Mouse (Mus musculus): ENCODE results near the gene Slc25a12. TPM values are rescaled to one million over a fixed set of nuclear protein-coding genes. Genes with fewer than 3 reads are reported as not detected.

The Slc25a12 gene
- total RNA-seq, 4 experiments from 2014 or later: 395 to 460 (median 419) TPM

DNA sequence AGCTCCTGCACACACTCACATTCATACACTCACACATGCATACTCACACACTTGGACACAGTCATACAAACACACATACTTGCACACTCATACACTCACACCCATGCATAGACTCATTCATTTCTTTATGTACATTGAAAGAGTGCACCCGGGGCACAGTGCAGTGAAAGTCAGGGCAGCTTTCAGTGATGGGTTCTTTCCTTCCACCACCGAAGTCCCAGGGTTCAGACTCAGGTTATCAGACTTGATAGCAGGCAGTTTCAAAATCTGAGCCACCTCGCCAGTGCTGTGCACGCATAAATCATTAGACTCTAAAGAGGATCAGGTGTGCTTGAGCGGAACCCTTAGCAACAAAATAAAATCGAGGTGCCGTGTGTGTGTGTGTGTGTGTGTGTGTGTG is 17.4 kb downstream of the Slc25a12 start:
- DNase-seq (ENCODE audit: low spot score in 2 of 2): no peak

DNA sequence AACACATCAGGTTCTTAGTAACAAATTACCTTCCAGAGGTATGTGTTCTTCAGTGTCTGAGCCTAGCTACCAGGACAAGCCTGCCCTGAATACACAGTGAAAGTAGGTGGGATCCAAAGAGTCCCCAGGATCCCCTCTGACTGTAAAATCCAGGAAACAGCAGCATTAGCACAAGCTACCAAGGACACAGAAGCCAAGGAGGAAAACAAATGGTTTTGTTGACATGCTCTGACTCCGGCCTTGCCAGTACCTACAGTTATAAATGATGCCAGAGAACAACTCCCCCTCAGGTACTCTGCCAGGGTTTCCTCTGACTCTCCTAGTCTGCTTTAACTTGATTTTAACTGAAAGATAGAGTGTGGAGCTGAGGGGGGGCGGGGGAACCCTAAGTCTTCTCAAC is 18.0 kb downstream of the Slc25a12 start:
- no peak for DNase-seq (ENCODE audit: low spot score in 2 of 2)

DNA sequence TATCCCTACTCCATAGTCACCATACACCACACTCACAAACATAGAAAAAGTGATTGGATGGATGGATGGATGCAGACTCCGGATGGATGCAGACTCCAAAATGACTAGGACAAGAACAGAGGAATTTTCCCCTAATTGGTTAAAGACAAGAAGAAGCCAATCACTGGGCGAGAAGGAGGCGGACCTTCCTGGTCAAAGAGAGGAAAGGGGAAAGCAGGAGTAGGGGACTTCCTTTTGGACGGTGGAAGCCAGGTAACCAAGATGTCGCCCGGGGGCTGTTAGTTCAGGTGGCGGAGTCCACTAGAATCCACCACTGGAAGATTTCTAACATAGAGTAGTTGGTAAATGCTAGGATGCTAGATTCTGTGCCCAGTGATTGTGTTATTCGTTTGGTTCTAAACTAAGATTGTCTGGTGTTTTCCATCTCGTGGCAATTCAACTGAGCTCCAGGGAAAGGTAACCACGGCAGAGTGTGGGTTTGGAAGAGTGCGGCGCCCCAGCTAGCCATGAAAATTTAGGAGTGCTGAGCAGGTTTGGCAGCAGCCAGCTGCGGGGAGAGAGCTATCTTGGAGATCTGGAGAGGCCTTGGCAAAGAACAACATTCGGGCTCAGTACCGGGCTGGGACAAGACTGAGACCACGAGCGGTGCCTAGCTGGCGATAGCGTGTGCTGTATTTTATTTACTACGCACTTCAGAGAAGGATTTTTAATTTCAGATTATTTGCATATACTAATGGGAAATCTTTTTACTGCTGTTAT is 19.6 kb downstream of the Slc25a12 start:
- no peak for DNase-seq (ENCODE audit: low spot score in 2 of 2)

DNA sequence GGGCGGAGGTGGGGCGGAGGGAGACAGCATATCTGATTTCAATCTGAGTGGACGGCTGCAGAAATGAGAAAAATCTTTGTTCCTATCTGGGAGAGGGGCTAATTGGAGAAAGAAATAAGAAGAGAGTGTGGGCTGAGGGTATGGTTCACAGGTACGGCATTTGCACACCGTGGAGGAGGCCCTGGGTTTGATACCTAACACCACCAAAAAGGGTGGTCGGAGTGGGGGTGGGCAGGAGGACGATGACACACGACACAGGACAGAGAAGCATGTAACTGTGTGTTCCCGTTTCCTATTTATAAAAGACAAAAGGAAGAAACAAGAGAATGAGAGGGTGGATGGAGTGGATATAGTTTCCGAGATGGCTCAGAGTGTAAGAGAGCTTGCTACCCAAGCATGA is 20.4 kb downstream of the Slc25a12 start:
- DNase-seq (ENCODE audit: low spot score in 2 of 2): no peak

DNA sequence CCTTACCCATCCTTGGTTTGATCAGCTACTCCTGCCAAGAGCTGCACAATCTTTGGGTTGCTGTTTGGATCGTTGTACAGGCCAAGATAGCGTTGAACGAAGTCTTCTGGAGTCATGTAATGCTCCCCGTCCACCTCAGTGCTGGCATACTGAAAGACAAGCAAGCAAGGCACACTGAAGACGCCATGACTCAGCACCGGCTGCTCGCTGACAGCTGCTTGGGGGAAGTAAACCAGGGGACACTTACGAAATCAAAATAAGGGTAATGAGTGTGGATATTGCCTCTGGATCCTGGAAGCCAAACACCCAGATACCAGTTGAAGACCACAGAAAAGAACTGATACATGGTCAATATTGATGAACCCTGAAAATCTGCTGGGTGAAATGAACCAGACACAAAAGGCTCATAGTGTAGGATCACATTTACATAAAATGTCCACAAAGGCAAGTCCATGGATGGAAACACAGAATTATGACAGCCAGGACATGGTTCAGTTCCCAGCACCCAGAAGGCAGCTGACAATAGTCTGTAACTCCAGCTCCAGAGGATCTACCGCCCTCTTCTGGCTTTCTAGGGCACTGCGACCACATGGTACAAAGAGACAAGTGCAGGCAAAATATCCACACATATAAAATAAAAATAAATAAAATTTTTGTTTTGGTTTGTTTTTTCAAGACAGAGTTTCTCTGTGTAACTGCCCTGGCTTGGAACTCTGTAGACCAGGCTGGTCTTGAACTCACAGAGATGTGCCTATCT is 23.5 kb downstream of the Slc25a12 start:
- no peak for DNase-seq (ENCODE audit: low spot score in 2 of 2)

DNA sequence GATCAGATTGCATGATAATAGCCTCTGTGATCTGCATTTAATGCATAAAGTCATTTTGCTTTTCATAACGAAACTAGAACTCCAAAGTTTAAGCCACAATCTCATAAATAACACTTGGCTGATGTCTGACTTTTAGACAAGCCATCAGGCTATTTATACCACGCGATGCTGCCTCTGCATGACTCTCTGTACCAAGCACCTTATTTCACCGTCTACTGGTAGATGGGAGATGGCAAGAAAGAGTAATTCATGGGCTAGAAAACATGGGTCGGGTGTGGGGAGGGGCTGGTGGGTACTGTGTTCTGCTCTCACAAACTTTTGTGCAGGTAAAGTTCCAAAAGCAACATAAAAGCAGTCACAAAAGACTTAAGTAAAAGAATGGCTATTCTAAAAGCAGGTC is 27.4 kb downstream of the Slc25a12 start:
- no peak for DNase-seq (ENCODE audit: low spot score in 2 of 2)

DNA sequence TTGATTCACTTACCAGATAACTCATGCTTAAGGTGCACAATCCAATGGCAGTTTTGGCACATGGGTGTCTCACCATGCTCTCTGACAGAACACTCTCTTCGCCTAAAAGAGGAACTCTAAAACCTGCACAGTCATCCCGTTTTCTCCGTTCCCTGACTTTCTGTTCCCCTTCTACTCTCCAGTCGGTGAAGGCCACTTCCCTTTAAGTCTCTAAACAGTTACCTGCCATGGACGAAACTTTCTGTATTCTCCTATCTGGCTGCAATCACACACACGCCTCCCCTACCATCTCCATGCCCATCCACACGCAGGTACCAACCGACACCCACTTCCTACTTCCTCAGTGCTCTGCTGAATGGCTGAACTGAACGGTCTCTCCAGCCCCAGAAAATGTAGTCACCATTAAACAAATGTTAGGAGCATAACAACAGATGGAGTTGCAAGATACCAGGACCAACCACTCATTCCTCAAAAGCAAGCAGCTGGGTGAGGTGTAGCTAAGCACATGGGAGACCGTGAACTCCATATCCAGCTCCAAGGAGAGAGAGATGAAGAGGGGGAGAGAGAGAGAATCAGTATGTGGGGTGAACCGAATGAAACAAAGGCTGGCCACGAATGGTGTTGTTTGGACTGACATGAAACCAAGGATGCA is 29.3 kb downstream of the Slc25a12 start:
- no peak for DNase-seq (ENCODE audit: low spot score in 2 of 2)

DNA sequence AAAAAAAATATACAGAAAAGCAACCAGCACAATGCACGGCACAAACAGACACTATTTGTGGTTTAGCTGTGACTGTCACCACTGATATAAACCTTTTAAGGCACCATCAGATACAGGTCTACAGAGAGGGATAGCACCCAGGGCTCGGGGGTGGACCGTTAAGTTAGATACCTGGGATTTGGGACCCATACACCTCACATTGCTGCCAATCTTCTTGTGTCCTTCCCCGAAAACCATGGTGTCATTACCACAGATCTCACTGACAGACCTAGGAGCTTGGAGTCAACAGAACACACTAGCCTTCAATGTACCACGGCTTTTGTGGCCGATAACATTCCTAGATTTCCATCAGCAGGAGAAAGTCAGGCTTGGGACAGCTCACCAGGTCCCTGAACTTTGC is 30.9 kb downstream of the Slc25a12 start:
- no peak for DNase-seq (ENCODE audit: low spot score in 2 of 2)

DNA sequence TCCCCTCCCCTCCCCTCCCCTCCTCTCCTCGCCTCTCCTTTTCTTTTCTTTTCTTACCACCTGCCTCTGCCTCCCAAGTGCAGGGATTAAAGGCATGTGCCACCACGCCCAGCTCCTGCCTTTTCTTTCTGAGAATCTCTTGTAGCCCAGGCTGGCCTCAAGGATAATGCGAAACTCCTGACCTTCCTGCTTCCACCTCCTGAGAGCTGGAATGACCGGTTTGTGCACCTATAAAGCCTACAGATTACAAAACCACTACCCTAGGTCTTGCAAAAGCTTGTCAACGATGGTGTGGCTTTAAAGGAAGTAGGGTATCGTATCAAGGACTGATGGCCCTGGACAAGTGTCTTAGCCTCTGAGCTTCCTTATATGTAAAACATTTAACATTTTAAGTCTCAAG is 31.3 kb downstream of the Slc25a12 start:
- DNase-seq (ENCODE audit: low spot score in 2 of 2): no peak

DNA sequence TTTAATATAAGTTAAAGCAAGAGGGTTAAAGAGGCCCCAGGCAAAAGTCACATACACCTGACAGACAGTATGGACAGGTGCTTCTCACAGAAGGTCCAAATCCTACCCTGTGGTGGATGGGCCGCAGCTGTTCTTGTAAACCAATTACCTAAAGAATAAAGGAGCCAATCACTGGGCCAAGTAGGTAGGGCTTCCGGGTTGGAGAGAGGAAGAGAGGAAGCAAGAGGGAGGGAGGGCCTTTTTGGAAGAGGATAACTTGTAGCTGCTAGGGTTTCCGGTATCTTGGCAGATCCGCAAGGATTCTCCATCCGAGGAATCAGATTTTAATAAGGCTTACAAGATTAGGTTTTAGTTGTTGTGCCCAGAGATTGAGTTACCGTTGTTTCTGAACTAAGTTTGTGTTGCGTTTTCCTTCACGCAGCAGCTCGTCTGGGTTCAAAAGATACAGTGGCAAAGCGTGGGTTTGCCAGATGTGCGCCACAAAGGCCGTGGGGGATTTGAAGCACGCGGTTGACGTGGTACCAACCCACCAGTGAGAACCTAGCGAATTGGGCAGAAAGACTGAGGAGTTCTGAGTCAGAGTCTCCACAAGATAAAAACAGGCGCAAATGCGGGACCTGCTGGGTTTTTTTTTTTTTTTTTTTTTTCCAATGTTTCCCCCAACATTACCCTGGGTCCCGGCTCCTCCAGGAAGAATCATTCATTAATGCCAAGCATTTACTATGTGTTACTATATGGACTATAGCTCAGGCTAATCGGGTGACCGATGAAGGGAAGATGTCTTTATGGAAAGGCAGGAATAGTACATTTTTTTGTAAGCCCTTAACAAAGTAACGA is 33.3 kb downstream of the Slc25a12 start:
- no peak for DNase-seq (ENCODE audit: low spot score in 2 of 2)

DNA sequence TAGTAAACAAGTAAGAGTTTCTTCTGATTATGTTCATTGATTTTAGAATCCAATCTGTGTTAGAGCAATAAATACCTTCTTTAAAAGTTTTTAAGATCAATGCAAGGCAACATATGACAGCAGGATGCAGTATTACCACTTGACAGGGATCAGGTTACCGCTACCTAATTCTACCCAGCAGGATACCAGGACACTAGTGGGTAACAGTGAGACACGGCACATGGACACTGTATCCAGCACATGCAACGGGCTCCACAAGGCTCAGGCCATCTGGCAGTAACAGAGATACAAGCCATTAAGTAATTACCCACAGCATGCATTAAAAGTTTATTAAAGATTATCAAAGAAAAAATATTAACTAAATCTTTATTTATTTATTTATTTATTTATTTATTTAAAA is 37.8 kb downstream of the Slc25a12 start:
- DNase-seq (ENCODE audit: low spot score in 2 of 2): no peak

DNA sequence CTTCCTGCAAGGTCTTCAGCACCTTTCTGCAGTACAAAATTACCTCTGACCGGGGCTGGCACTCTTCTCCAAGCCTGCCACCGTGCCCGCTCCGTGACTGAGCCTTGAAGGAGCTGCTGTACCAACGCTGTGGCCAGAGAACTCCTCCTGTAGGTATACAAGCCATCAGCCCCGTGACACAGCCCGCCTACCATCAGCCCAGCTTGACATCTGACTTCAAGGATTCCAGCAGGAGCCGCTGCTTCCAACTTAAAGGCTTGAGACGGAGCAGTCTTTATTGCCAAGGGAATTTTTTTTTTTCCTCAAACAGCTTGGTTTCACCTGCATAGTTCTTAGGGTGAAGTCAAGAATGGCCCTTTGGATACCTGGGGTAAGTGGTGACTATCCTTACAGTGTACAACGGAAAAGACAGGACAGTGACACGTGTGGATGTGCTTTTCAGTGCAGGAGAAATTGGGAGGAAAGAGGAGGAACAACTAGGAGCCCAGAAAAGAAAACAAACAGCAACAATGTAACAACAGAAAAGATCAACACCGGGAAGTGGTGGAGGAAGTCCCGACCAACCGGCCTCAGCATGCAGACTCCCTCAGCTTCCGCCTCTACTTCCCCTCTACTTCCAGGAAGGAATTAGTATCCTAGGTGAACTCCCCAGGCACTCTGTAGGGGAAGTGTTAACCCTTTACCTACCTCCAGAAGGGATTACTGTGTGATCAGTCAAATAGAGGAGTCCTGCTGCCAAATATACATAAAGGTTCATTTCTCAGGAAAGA is 39.0 kb downstream of the Slc25a12 start:
- no peak for DNase-seq (ENCODE audit: low spot score in 2 of 2)

DNA sequence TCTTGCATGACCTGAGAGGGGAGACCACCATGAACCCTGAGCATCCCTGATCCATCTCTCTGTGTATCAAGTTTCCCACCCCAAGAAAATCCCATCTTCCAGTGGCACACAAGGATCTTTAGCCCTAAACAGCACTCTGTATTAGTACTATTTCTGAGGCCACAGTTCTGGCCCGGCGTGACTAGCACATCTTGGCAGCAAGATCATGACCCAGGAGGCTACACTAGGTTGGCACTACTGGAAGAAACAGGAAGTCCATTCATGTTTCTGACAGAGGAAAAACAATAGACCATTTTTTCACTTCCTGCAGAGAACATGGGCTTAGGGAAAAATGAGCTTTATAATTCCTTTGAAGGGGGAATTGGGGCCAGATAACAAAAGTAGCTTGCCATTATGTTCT is 39.8 kb downstream of the Slc25a12 start:
- no peak for DNase-seq (ENCODE audit: low spot score in 2 of 2)

DNA sequence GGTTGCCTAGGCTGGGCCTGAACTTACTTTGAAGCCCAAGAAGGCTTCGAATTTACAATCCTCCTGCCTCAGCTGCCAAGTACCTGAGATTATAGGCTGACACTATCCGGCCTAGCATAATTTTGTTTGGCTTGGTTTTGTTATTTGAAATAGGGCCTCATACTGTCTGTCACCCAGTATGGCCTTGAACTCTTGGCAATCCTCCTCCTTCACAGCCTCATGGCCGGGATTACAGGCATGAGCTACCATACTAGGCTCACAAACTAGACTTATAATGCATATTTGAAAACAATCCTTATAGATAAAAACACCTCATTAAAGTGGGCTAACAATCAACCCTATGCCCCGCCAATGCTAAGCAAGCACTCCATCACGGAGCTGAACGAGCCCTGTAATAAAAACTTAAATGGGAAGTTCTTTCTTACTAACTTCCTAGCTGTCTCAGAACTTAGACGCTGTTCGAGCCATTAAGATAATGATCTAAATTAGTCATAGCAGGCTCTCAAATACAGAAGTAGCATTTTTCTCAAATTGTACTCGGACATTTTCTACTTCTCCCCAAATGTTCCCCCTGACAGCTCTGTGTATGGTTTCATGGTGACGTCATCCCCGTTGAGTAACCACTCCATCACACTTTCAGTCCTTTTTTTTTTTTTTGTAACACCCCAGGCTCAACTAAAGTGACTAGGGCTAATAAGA is 40.6 kb downstream of the Slc25a12 start:
- DNase-seq (ENCODE audit: low spot score in 2 of 2): no peak

DNA sequence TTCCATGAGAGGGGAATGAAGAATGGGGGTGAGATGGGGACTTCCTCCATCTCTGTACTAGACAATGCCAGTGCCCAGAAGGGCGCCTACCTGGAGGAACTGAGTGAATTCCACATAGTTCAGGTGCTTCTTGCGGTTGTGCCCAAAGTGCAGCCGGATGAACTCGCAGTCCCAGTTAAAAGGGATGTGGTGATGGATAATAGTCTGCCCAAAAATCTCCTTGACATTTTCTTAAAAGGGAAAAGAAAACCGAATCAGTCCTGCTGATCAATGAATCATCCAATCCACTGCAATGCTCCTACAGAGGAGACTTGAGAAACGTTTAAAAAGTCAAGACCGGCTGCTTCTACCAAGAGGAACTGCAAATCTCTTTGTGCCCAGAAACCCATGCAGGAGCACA is 43.7 kb downstream of the Slc25a12 start:
- no peak for DNase-seq (ENCODE audit: low spot score in 2 of 2)

DNA sequence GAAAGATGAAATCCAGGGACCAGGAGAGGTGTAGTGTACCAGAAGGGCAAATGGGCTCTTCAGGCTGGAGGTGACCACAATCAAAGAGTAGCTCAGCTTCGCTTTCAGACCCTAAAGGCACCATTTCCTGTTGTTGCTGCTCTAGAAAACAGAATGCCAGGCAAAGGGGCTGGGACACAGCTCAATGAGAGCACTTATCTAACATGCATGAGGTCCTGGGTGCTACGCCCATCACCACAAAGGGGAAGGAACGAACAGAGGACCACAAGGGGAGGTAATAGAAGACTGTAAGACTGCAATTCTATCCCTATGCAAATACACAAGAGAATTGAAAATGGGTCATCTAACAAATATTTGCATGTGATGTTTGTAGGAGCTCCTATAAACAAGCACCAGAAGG is 46.1 kb downstream of the Slc25a12 start:
- DNase-seq (ENCODE audit: low spot score in 2 of 2): no peak

DNA sequence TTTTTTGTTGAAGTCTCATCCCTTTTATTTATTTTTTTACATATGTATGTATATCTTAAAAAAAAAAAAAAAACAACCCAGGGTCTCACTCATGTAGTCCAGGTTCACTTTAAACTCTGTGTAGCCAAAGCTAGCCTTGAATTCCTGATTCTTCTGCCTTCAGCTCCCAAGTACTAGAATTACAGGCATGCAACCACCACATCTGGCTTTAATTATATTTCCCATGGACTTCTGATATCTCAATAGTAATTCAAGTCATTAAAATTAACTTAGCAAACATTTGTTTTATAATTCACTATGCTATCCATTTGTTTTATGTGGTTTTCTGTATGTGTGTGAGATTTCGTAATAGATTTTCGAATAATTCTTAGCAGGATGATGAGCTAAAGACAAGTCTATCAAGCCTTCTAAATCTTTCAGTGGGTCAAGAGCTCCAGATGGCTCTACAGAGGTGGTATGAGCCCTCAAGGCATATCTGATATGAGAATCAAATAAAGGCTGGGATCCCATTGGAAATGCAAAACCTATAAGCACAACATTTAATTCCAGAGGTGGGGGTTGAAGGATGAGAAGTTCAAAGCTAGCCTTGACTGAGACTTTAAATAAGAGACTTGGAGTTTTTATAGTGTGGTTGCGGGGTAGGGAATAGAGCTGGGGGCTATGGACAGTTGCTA is 51.3 kb downstream of the Slc25a12 start:
- no peak for DNase-seq (ENCODE audit: low spot score in 2 of 2)

DNA sequence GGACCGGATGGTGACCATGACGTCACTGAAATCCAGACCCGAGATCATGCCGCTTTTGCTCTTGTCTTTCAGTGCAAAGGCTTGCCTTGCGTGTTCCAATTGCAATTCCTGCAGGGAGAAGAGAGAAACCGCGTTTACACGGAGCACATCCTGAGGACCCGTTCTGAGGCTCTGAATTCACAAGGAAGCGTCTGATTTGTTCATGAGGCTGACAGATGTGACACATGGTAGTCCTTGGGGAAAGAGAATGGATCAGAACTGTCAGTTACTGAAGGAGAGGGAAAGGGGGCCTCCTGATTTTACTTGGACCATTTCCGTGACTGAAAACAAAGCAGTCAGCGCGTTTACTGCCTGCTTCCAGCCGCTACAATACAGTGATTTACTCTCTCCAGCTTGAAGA is 52.5 kb downstream of the Slc25a12 start:
- no peak for DNase-seq (ENCODE audit: low spot score in 2 of 2)

DNA sequence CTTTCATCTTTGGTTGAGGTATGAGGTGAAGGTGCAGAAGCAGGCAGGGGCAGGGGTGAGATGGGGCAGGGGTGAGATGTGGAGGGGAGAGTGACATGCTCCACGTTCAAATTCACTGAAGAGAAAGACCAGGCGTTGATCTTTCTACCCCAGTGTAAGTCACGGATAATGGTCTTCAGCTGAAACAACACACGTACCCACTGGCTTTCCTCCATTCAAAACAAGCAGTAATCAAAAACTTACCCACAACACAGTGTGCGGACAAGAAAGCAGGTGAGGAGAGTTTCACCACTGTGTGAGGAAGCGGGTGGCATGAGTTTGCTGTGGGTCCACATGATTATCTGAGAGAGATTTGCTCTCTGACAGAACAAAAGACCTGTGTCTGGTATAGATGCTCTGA is 53.5 kb downstream of the Slc25a12 start:
- DNase-seq (ENCODE audit: low spot score in 2 of 2): no peak

DNA sequence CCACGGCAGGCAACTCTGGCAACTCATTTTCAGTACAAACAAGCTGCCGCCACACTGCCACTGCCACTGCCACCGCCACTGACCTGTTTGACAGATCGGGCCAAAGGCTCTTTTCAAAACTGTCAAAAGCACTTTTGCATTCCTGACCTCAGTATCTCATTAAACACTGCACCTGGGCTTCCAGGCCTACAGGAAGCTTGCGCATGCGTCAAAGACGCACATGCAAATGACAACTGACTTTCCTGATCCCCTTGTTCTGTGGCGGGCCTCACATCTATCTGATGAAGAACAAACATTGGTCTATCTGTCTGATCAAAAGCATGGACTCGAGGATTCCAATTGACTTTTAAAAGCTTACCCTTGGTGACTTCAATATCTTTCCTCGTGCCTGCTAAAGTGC is 55.5 kb downstream of the Slc25a12 start:
- no peak for DNase-seq (ENCODE audit: low spot score in 2 of 2)
